Mouse (Mus musculus): Measurements from ENCODE around the gene Zfp638. TPM values are rescaled to one million over a fixed set of nuclear protein-coding genes. Genes with fewer than 3 reads are reported as not detected.
"Not testable (repeated sequence)": the region's sequence is repeated elsewhere in the genome, so short reads cannot be mapped to it uniquely, and the experiment has no call there.

Zfp638 gene
- polyA plus RNA-seq, 1 experiment from 2014 or later = 110 TPM

DNA sequence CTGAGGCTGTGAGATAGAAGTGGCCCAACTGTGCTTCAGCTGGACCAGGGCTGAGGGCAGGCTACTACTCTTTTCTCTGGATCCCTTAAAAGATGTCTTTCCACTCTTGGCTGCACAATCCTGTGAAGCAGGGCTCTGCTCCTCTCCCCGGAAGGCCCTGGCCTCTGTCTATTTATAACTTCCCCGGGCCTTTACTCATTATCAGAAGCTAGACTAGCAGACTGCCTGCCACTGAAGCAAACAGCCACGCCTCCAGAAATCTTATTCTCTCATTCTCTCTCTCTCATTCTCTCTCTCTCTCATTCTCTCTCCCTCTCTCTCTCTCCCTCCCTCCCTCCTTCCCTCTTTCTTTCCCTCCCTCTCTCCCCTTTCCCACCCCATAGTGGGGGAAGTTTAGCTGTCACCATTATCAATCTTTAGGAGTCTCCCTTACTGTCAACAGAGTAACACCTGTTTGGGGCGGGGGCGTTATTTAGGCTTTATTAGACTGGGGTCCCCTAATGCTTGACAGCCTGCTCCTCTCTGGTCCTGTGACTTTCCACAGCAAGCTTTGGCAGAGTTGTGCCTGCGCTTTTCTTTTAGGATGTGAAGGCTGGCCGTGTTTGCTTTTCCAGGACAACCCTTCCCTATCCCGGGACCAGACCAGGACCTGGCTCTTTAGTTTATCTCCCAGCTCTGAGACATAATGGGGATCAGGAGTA lies 142.4 kb downstream of the Zfp638 start:
- ATAC-seq (ENCODE audit: low FRiP score, low TSS enrichment) = no peak
- 27% methylated on average over 8 of the region's 8 CpGs for WGBS

DNA sequence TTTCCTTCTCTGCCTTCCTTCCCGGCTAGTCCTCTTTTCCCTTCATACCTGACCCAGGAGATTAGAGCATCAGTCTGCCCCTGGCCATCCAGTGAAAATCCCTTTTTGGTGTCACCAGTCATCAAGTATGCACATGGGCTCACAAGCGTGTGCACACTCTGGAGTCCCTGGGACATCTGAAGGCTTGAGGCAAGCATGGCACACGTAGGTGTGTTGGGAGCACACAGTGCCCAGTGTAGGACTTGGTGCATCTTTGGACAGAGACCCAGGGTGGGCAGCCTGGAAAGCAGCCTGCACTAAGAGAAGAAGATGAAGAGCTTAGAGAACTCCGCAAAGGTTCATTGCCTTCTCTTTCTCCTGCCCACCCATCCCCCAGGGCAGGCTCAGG lies 143.0 kb downstream of the Zfp638 start:
- H3K4me3 ChIP-seq (replicated peaks; ENCODE audit: low read depth, low read length) = no peak overlapping the region
- H3K9ac ChIP-seq (replicated peaks; ENCODE audit: low read length) = no peak overlapping the region
- 16% methylated on average over 4 of the region's 4 CpGs for WGBS
- DNase-seq (no peak), ATAC-seq (ENCODE audit: low FRiP score, low TSS enrichment) (no peak)
- no peaks in the 10 kb centered on the region for H3K36me3 ChIP-seq (ENCODE audit: control insufficient read depth, insufficient read depth, low read length)
- no peak overlapping the region for H3K27ac ChIP-seq (replicated peaks; ENCODE audit: low read depth, low read length)
- peaks cover 22% of the 10 kb centered on the region for H3K4me1 ChIP-seq (ENCODE audit: control insufficient read depth, insufficient read depth, low read length)
- no peaks in the 10 kb centered on the region for H3K9me3 ChIP-seq (ENCODE audit: control insufficient read depth, low read length)
- no peak overlapping the region for H3K4me2 ChIP-seq (ENCODE audit: low read length)
- no peaks in the 10 kb centered on the region; the same call in 1 of the 2 replicates for H3K27me3 ChIP-seq (ENCODE audit: control insufficient read depth, insufficient read depth, low read length)

More for the DNA sequence above, 142.4 kb downstream of the Zfp638 start:
- Histone ChIP-seq H3K4me3 (replicated peaks; ENCODE audit: low read depth, low read length) (peak overlapping the region; percentile 38), H3K9me3 (ENCODE audit: control insufficient read depth, low read length) (no peaks in the 10 kb centered on the region), H3K4me1 (ENCODE audit: control insufficient read depth, insufficient read depth, low read length) (peaks cover 22% of the 10 kb centered on the region), H3K27me3 (ENCODE audit: control insufficient read depth, insufficient read depth, low read length) (no peaks in the 10 kb centered on the region; the same call in 1 of the 2 replicates), H3K27ac (replicated peaks; ENCODE audit: low read depth, low read length) (no peak overlapping the region), H3K9ac (replicated peaks; ENCODE audit: low read length) (no peak overlapping the region), H3K36me3 (ENCODE audit: control insufficient read depth, insufficient read depth, low read length) (no peaks in the 10 kb centered on the region), H3K4me2 (ENCODE audit: low read length) (peak overlapping the region; percentile 78)
- peak; percentile 17 for DNase-seq

- H3K4me3 ChIP-seq (replicated peaks; ENCODE audit: low read depth, low read length) = no peak overlapping the region
- H3K9me3 ChIP-seq (ENCODE audit: control insufficient read depth, low read length) = no peaks in the 10 kb centered on the region
- WGBS = 41% methylated on average over 8 of the region's 8 CpGs
- peaks cover 22% of the 10 kb centered on the region for H3K4me1 ChIP-seq (ENCODE audit: control insufficient read depth, insufficient read depth, low read length)
- no peaks in the 10 kb centered on the region for H3K36me3 ChIP-seq (ENCODE audit: control insufficient read depth, insufficient read depth, low read length)
- DNase-seq (peak; percentile 19), ATAC-seq (ENCODE audit: low FRiP score, low TSS enrichment) (no peak)
- H3K4me2 ChIP-seq (ENCODE audit: low read length) = no peak overlapping the region
- H3K27ac ChIP-seq (replicated peaks; ENCODE audit: low read depth, low read length) = no peak overlapping the region
- H3K9ac ChIP-seq (replicated peaks; ENCODE audit: low read length) = no peak overlapping the region
- H3K27me3 ChIP-seq (ENCODE audit: control insufficient read depth, insufficient read depth, low read length) = no peaks in the 10 kb centered on the region; the same call in 1 of the 2 replicates
These were observed 143.7 kb downstream of the Zfp638 start for GRCm38 (mm10) chr6:84010303-84011225.

DNA sequence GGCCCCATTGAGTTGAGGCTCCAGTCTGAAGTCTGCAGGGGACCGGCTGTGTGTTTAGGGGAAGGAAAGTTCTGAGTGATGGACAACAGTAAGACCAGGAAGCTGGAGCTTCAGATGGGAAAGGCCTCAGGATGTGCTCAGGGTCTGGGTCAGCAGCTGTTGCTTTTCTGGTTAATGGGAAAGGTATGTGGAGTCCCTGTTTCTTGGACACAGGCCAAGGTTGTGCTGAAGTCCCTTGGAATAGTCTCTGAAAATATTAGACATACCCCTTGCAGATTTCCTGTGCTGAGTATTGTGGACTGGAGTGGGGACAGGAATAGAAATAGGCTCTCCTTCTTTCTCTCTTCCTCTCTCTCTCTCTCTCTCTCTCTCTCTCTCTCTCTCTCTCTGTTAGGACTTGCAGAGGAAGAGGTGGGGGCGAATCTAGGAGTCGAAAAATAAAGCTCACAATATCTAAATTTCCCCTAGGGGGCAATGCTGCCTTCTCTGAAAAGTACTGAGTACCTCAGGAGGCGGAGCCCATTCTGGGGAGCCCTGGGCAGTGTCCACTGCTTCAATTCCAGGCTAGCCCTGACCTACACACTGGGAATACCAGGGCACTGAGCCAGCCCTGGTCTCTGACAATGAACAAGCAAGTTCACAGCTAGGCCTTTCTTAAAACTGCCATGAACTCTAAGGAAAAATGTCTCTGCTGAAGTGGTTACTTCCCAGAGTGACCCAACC lies 148.2 kb downstream of the Zfp638 start:
- DNase-seq = not testable (repeated sequence)

DNA sequence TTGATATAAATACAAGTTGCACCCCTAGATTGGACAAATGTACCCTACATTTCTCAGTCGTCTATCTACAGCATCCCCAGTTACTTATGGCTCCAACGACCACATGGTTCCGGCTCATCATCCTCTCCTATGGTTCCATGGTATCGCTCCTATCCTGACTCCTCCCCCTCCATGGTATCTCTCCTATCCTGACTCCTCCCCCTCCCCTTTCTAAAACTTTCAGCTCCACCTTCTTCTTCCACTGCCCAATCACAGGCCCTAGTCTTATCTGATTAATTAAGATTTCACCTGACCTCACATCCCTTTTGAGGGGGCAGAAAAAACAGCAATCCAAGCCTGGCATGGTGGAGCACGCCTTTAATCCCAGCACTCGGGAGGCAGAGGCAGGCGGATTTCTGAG lies 149.9 kb downstream of the Zfp638 start:
- H3K4me2 ChIP-seq (ENCODE audit: low read length) = no peak overlapping the region
- DNase-seq = no peak
- H3K9ac ChIP-seq (replicated peaks; ENCODE audit: low read length) = no peak overlapping the region
- ATAC-seq (ENCODE audit: low FRiP score, low TSS enrichment) = no peak
- no peaks in the 10 kb centered on the region for H3K36me3 ChIP-seq (ENCODE audit: control insufficient read depth, insufficient read depth, low read length)
- no peak overlapping the region for H3K27ac ChIP-seq (replicated peaks; ENCODE audit: low read depth, low read length)
- H3K27me3 ChIP-seq (ENCODE audit: control insufficient read depth, insufficient read depth, low read length) = peaks cover 5% of the 10 kb centered on the region; the same call in 1 of the 2 replicates
- WGBS = 91% methylated on average over 7 of the region's 7 CpGs
- no peaks in the 10 kb centered on the region for H3K4me1 ChIP-seq (ENCODE audit: control insufficient read depth, insufficient read depth, low read length)
- no peaks in the 10 kb centered on the region for H3K9me3 ChIP-seq (ENCODE audit: control insufficient read depth, low read length)
- no peak overlapping the region for H3K4me3 ChIP-seq (replicated peaks; ENCODE audit: low read depth, low read length)

More for the DNA sequence above, 148.2 kb downstream of the Zfp638 start:
- H3K4me3 ChIP-seq (replicated peaks; ENCODE audit: low read depth, low read length); H3K4me2 ChIP-seq (ENCODE audit: low read length); H3K4me1 ChIP-seq (ENCODE audit: control insufficient read depth, insufficient read depth, low read length); H3K27ac ChIP-seq (replicated peaks; ENCODE audit: low read depth, low read length); H3K9me3 ChIP-seq (ENCODE audit: control insufficient read depth, low read length); ATAC-seq (ENCODE audit: low FRiP score, low TSS enrichment); H3K36me3 ChIP-seq (ENCODE audit: control insufficient read depth, insufficient read depth, low read length); H3K27me3 ChIP-seq (ENCODE audit: control insufficient read depth, insufficient read depth, low read length); H3K9ac ChIP-seq (replicated peaks; ENCODE audit: low read length): not testable (repeated sequence)
- WGBS = 66% methylated on average over 4 of the region's 4 CpGs

DNA sequence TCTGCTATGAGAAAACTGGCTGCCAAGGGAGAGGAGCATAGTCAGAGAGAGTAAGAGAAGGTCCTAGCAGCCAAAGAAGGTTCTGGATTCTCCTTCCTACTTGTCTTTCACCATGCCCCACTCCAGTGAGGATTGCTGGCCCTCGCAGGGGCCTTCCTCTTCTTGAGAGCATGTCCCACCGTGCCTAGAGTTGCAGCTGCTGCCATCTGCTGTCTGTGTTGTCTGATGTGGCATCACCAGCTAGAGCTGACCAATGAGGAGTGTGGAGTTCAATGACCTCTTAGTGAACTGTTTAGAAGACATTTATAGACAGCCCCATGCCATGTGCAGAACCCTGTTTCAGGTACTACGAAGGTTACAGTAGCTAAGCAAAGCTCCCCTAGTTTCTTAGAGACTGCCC lies 150.5 kb downstream of the Zfp638 start:
- DNase-seq = no peak
- H3K27ac ChIP-seq (replicated peaks; ENCODE audit: low read depth, low read length) = no peak overlapping the region
- H3K4me3 ChIP-seq (replicated peaks; ENCODE audit: low read depth, low read length) = no peak overlapping the region
- no peaks in the 10 kb centered on the region for H3K36me3 ChIP-seq (ENCODE audit: control insufficient read depth, insufficient read depth, low read length)
- H3K9me3 ChIP-seq (ENCODE audit: control insufficient read depth, low read length) = no peaks in the 10 kb centered on the region
- WGBS = 69% methylated on average over 3 of the region's 3 CpGs
- no peak for ATAC-seq (ENCODE audit: low FRiP score, low TSS enrichment)
- no peaks in the 10 kb centered on the region for H3K4me1 ChIP-seq (ENCODE audit: control insufficient read depth, insufficient read depth, low read length)
- H3K4me2 ChIP-seq (ENCODE audit: low read length) = no peak overlapping the region
- peaks cover 5% of the 10 kb centered on the region; the same call in 1 of the 2 replicates for H3K27me3 ChIP-seq (ENCODE audit: control insufficient read depth, insufficient read depth, low read length)
- no peak overlapping the region for H3K9ac ChIP-seq (replicated peaks; ENCODE audit: low read length)

- peak overlapping the region; percentile 55 for H3K4me2 ChIP-seq (ENCODE audit: low read length)
- H3K27ac ChIP-seq (replicated peaks; ENCODE audit: low read depth, low read length) = no peak overlapping the region
- H3K9ac ChIP-seq (replicated peaks; ENCODE audit: low read length) = peak overlapping the region; percentile 31; the same call in 1 of the 2 replicates
- ATAC-seq (ENCODE audit: low FRiP score, low TSS enrichment) (no peak), DNase-seq (peak; percentile 46)
- H3K4me1 ChIP-seq (ENCODE audit: control insufficient read depth, insufficient read depth, low read length) = no peaks in the 10 kb centered on the region
- no peaks in the 10 kb centered on the region for H3K36me3 ChIP-seq (ENCODE audit: control insufficient read depth, insufficient read depth, low read length)
- H3K27me3 ChIP-seq (ENCODE audit: control insufficient read depth, insufficient read depth, low read length) = peaks cover 5% of the 10 kb centered on the region; the same call in 1 of the 2 replicates
- peak overlapping the region; percentile 25; the same call in 1 of the 2 replicates for H3K4me3 ChIP-seq (replicated peaks; ENCODE audit: low read depth, low read length)
- H3K9me3 ChIP-seq (ENCODE audit: control insufficient read depth, low read length) = no peaks in the 10 kb centered on the region
- WGBS = 8% methylated on average over 28 of the region's 28 CpGs
These were observed 152.1 kb downstream of the Zfp638 start for GRCm38 (mm10) chr6:84018906-84019550.

DNA sequence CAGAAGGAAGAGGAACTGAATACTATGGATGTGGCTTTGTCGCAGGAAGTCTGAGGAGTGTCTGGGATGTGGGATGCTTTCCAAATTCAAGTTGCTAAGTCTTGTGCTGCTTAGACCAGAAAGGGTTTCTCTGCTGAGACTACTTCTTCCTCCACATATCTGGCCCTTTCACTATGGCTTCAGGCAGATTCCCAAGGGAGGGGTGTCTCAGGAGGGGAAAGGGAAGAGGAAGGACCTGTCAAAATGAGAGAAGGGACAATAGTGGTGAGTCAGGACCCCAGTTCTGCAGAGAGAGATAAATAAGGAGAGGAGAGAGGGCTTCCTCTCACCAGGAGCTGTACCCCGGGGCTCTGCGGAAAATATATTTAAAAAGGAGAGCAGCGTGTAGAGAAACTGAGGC lies 153.1 kb downstream of the Zfp638 start:
- ATAC-seq (ENCODE audit: low FRiP score, low TSS enrichment) = no peak
- 83% methylated on average over 4 of the region's 4 CpGs for WGBS
- Histone ChIP-seq H3K9me3 (ENCODE audit: control insufficient read depth, low read length) (no peaks in the 10 kb centered on the region), H3K4me2 (ENCODE audit: low read length) (no peak overlapping the region; the same call in 1 of the 2 replicates), H3K27me3 (ENCODE audit: control insufficient read depth, insufficient read depth, low read length) (peaks cover 5% of the 10 kb centered on the region; the same call in 1 of the 2 replicates), H3K4me1 (ENCODE audit: control insufficient read depth, insufficient read depth, low read length) (no peaks in the 10 kb centered on the region), H3K4me3 (replicated peaks; ENCODE audit: low read depth, low read length) (no peak overlapping the region), H3K27ac (replicated peaks; ENCODE audit: low read depth, low read length) (no peak overlapping the region), H3K9ac (replicated peaks; ENCODE audit: low read length) (no peak overlapping the region), H3K36me3 (ENCODE audit: control insufficient read depth, insufficient read depth, low read length) (no peaks in the 10 kb centered on the region)
- DNase-seq = no peak

Data from midbrain, embryonic 14.5 days (tissue).